Mouse (Mus musculus): Measurements from ENCODE around the gene Sde2. TPM values are rescaled to one million over a fixed set of nuclear protein-coding genes. Genes with fewer than 3 reads are reported as not detected.

The Sde2 gene
- polyA plus RNA-seq (2021; fragmentation: Nextera tagmentation): 17.7 and 18.8 TPM in 2 replicates
- long read RNA-seq, experiment 1, transcript Sde2-201 (7 exons, 3,213 nt): major isoform, 50 of 72 reads
- long read RNA-seq, experiment 1, partial matches to known transcripts: 17 of 72 reads
- long read RNA-seq, experiment 1, other reads (novel, unspliced or antisense): 5 of 72 reads
- long read RNA-seq, experiment 2, transcript Sde2-201 (7 exons, 3,213 nt): major isoform, 233 of 245 reads
- long read RNA-seq, experiment 2, partial matches to known transcripts: 4 of 245 reads
- long read RNA-seq, experiment 2, other reads (novel, unspliced or antisense): 7 of 245 reads

DNA sequence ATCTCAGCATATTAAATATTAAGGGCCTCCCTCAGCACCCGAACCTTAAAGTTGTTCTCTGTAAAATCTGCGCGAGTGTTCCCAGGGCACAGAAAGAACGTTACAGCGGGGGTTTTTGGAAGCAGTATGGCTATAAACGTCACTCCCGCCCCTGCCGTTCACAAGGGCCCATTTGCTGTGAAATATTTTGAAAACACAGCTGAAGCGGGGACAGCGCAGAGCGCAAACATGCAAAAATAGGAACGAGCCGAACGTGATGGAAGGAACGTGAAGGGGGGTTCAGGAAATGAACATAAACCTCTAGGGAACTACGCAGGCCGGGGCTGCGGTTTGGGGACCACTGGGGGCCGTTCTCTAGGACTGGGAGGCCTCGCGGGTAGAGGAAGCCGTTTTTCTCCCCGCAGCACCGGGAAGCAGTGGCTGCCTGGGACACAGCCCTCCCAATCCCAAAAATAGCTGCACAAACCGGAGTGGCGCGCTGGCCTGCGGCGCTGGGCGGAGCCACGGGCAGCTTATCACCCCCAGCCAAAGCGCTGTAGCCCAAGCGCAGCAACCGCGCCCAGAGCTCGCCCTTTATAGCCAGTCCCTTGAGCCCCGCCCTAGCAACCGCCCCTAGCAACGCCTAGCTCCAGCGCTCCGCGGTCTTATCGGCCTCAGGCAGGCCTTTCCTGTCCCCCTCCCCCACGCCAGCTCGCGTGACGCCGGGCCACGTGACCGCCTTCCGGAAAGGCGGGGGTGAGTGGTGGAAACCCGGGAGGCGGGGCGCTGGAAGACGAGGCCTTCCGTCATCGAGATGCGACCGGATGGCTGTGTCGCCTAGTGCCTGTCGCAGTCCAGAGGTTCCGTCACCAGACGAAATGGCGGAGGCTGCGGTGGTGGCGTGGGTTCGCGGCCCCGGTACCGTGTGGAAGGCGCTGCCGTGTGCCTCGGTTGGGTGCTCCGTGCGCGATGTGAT lies at the start of gene Sde2:
Sde2 (plus strand) TSS at position 812 of the 955 bp plus-strand sequence.

GRCm38 (mm10) chr1:180813885-180814740 lies 36.8 kb upstream of the Sde2 start, which contains the start of gene H3f3a:
TSS of gene H3f3a (minus strand) at chr1:180813943.

DNA sequence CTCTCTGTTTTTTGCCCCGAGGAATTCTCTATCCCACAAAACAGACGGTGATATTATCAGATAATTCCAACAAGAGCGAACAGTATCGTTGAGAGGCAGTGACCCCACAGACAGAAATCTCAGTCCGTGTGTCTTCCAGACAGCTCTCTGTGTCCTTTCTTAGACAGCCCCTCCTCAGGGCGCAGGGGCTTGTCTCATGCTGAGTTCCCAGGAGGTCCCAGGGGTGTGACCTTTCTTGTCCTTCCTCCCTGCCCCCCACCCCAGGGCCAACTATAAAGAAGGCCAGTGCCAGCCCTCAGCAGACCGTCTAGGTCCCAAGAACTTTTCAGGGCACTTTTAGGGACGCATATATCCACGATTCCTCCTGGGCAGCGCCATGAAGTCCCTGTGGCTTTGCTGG lies 41.9 kb downstream of the Sde2 start, which contains the start of gene Lefty2:
Lefty2 (plus strand) TSS at position 301 of the 400 bp plus-strand sequence.

GRCm38 (mm10) chr1:180904039-180904814 lies 53.3 kb downstream of the Sde2 start, which contains the start of gene Pycr2:
TSS of gene Pycr2 (plus strand) at chr1:180904293.

Other genes starting within 250 kb of the Sde2 start
- 1.2 and 1.6 TPM in 2 replicates for gene Lin9, start 210.0 kb upstream of the Sde2 start, polyA plus RNA-seq (2021; fragmentation: Nextera tagmentation)
- 0.08 TPM in 1 of 2 replicates, not detected in the other for gene Mixl1, start 154.1 kb upstream of the Sde2 start, polyA plus RNA-seq (2021; fragmentation: Nextera tagmentation)
- gene Acbd3, start 125.1 kb upstream of the Sde2 start, polyA plus RNA-seq (2021; fragmentation: Nextera tagmentation): 3.9 and 5.7 TPM in 2 replicates
- gene H3f3a, start 37.2 kb upstream of the Sde2 start, polyA plus RNA-seq (2021; fragmentation: Nextera tagmentation): 347 and 349 TPM in 2 replicates
- gene Lefty2, start 42.0 kb downstream of the Sde2 start, polyA plus RNA-seq (2021; fragmentation: Nextera tagmentation): 1.8 and 3.0 TPM in 2 replicates
- gene Pycr2, start 53.2 kb downstream of the Sde2 start, polyA plus RNA-seq (2021; fragmentation: Nextera tagmentation): 86.1 and 94.6 TPM in 2 replicates
- gene Lefty1, start 83.9 kb downstream of the Sde2 start, polyA plus RNA-seq (2021; fragmentation: Nextera tagmentation): 21.8 and 22.7 TPM in 2 replicates
- gene Tmem63a, start 91.2 kb downstream of the Sde2 start, polyA plus RNA-seq (2021; fragmentation: Nextera tagmentation): 27.1 and 29.2 TPM in 2 replicates
- gene Ephx1, start 169.8 kb downstream of the Sde2 start, polyA plus RNA-seq (2021; fragmentation: Nextera tagmentation): 20.6 and 35.6 TPM in 2 replicates
- gene 9130409I23Rik, start 200.1 kb downstream of the Sde2 start, polyA plus RNA-seq (2021; fragmentation: Nextera tagmentation): not detected in 2 replicates